Mouse (Mus musculus) mouse embryonic stem cell (cell line): ENCODE measurements around the gene Clip4.

Experiments used
- in situ Hi-C, 2 experiments: fragments of 300-500 bp; cut with MboI; formaldehyde crosslinking; loops; 1 replicate in 1 of 2; 3 replicates in 1 of 2; pipeline ENCODE4 v1.14.3; 2019 to 2020; ENCODE audit warnings: low sequenced_read_pairs in 2 of 2, low pct_unique_long_range_greater_than_20kb in 1 of 2, mixed read lengths in 1 of 2; ENCODE audit not compliant: unreplicated experiment in 1 of 2

Gene Clip4

GRCm38 (mm10) chr17:71782699-71783365 lies 14.6 kb downstream of the Clip4 start:
- in situ Hi-C loops = no loop called here

- in situ Hi-C loops = no loop called here
These were observed 15.1 kb downstream of the Clip4 start for GRCm38 (mm10) chr17:71783366-71783735.

- in situ Hi-C loops = no loop called here
These were observed 18.2 kb downstream of the Clip4 start for GRCm38 (mm10) chr17:71786456-71786855.

GRCm38 (mm10) chr17:71791109-71791508 lies 22.8 kb downstream of the Clip4 start:
- in situ Hi-C loops = no loop called here

GRCm38 (mm10) chr17:71791622-71792021 lies 23.3 kb downstream of the Clip4 start:
- in situ Hi-C loops = no loop called here

GRCm38 (mm10) chr17:71795521-71796205 lies 27.4 kb downstream of the Clip4 start:
- in situ Hi-C loops = no loop called here

GRCm38 (mm10) chr17:71803456-71803855 lies 35.2 kb downstream of the Clip4 start:
- in situ Hi-C loops = no loop called here

- in situ Hi-C loops = no loop called here
These were observed 35.6 kb downstream of the Clip4 start for GRCm38 (mm10) chr17:71803876-71804275.

- in situ Hi-C loops = no loop called here
These were observed 42.8 kb downstream of the Clip4 start for GRCm38 (mm10) chr17:71811070-71811469.

- in situ Hi-C loops = no loop called here
These were observed 48.0 kb downstream of the Clip4 start for GRCm38 (mm10) chr17:71816136-71816864.

GRCm38 (mm10) chr17:71823622-71824306 lies 55.5 kb downstream of the Clip4 start:
- in situ Hi-C loops = no loop called here

- in situ Hi-C loops = no loop called here
These were observed 58.3 kb downstream of the Clip4 start for GRCm38 (mm10) chr17:71826603-71827002.

- in situ Hi-C loops = no loop called here
These were observed 59.4 kb downstream of the Clip4 start for GRCm38 (mm10) chr17:71827627-71828026.

- in situ Hi-C loops = no loop called here
These were observed 60.6 kb downstream of the Clip4 start for GRCm38 (mm10) chr17:71828647-71829414.

- in situ Hi-C loops = no loop called here
These were observed 63.7 kb downstream of the Clip4 start for GRCm38 (mm10) chr17:71831960-71832359.

GRCm38 (mm10) chr17:71862184-71862583 lies 93.9 kb downstream of the Clip4 start:
- in situ Hi-C loops = loop anchor here in 1 of 2 experiments (25.0 kb wide), 1 partner anchor 325 kb away; the partner anchor contains the start of gene Ndc80

- in situ Hi-C loops = loop anchor here in 1 of 2 experiments (25.0 kb wide), 1 partner anchor 326 kb away; the partner anchor contains the start of gene Ndc80
These were observed 94.6 kb downstream of the Clip4 start for GRCm38 (mm10) chr17:71862895-71863294.

- in situ Hi-C loops = loop anchor here in 1 of 2 experiments (25.0 kb wide), 1 partner anchor 327 kb away; the partner anchor contains the start of gene Ndc80
These were observed 95.8 kb downstream of the Clip4 start for GRCm38 (mm10) chr17:71864039-71864438.
